Mouse (Mus musculus) heart, adult 9 months (tissue): ENCODE measurements around the gene Cdyl2.

Source experiments
- DNase-seq, 2 experiments: peaks; one replicate each; pipeline ENCODE4 v3.0.0; 2022; ENCODE audit warnings: low spot score in 2 of 2

Gene Cdyl2

GRCm38 (mm10) chr8:116540136-116540535 is 192.7 kb downstream of the Cdyl2 start:
- DNase-seq = no peak

- DNase-seq = no peak
Measured at GRCm38 (mm10) chr8:116538763-116539162, 194.0 kb downstream of the Cdyl2 start.

- DNase-seq = no peak
Measured at GRCm38 (mm10) chr8:116536786-116537185, 196.0 kb downstream of the Cdyl2 start.

GRCm38 (mm10) chr8:116533081-116533480 is 199.7 kb downstream of the Cdyl2 start:
- DNase-seq = no peak

- no peak for DNase-seq
Measured at GRCm38 (mm10) chr8:116528736-116529135, 204.1 kb downstream of the Cdyl2 start.

GRCm38 (mm10) chr8:116524915-116525314 is 207.9 kb downstream of the Cdyl2 start:
- no peak for DNase-seq
